Mouse (Mus musculus): ENCODE measurements around the gene Wdr78.
A peak's percentile ranks its signal among the peaks of the same experiment; 100 is the strongest.

GRCm38 (mm10) chr4:103114184-103115111, at the start of gene Wdr78, which contains the start of gene Mier1:
- TF ChIP-seq CTCF (IDR thresholded peaks at IDR 0.05) (no peak), EP300 (IDR thresholded peaks at IDR 0.05) (0 out of 2 replicates have a peak, but pooled peaks have one; percentile 26)
